Mouse (Mus musculus): ENCODE data around the gene Tm4sf4. TPM values are rescaled to one million over a fixed set of nuclear protein-coding genes. Genes with fewer than 3 reads are reported as not detected.

Gene Tm4sf4
- polyA plus RNA-seq, 1 experiment from 2014 or later = 0.51 TPM

DNA sequence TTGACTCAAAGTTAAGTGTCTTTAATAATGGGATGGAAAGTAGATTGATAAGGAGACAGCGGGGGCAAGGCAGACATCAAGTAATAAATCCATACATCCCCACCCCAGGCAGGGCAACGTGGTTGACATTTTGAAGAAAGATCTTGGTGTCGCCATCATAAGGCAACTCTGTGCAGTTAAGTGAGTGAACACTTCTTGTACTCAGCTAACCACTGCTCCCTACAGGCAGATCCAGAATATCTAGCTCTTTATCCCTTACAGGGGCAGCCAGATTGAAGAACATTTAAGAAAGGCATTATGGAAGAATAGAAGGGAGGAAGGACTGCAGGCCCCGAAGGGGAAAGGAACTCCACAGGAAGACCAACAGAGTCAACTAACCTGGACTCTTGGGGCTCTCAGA is 4.4 kb downstream of the Tm4sf4 start:
- H3K27ac ChIP-seq (ENCODE audit: low read depth, low read length) = no peak overlapping the region
- no peaks in the 10 kb centered on the region for H3K27me3 ChIP-seq (ENCODE audit: control insufficient read depth, insufficient read depth, low read length)
- 40% methylated on average over 4 of the region's 4 CpGs for WGBS
- no peaks in the 10 kb centered on the region for H3K9me3 ChIP-seq (ENCODE audit: control insufficient read depth, low read length)
- no peak overlapping the region for H3K4me2 ChIP-seq (replicated peaks; ENCODE audit: low read depth, low read length)
- H3K4me1 ChIP-seq (ENCODE audit: control insufficient read depth, insufficient read depth, low read length) = peaks cover 11% of the 10 kb centered on the region; the same call in 1 of the 2 replicates
- peak; percentile 55; the same call in 1 of the 2 replicates for ATAC-seq (ENCODE audit: low FRiP score, low TSS enrichment)
- no peak overlapping the region for H3K4me3 ChIP-seq (ENCODE audit: low read length)
- H3K36me3 ChIP-seq (ENCODE audit: control insufficient read depth, insufficient read depth, low read length) = no peaks in the 10 kb centered on the region
- H3K9ac ChIP-seq (ENCODE audit: low read depth, low read length) = no peak overlapping the region

- peaks cover 7% of the 10 kb centered on the region; the same call in 1 of the 2 replicates for H3K4me1 ChIP-seq (ENCODE audit: control insufficient read depth, insufficient read depth, low read length)
- no peak overlapping the region for H3K9ac ChIP-seq (ENCODE audit: low read depth, low read length)
- no peaks in the 10 kb centered on the region for H3K9me3 ChIP-seq (ENCODE audit: control insufficient read depth, low read length)
- WGBS = 79% methylated on average over 3 of the region's 3 CpGs
- no peak overlapping the region for H3K4me3 ChIP-seq (ENCODE audit: low read length)
- no peak overlapping the region for H3K4me2 ChIP-seq (replicated peaks; ENCODE audit: low read depth, low read length)
- no peaks in the 10 kb centered on the region for H3K27me3 ChIP-seq (ENCODE audit: control insufficient read depth, insufficient read depth, low read length)
- ATAC-seq (ENCODE audit: low FRiP score, low TSS enrichment) = no peak
- H3K36me3 ChIP-seq (ENCODE audit: control insufficient read depth, insufficient read depth, low read length) = no peaks in the 10 kb centered on the region
- no peak overlapping the region for H3K27ac ChIP-seq (ENCODE audit: low read depth, low read length)
These were observed 6.6 kb downstream of the Tm4sf4 start for GRCm38 (mm10) chr3:57431706-57432105.

- no peaks in the 10 kb centered on the region for H3K27me3 ChIP-seq (ENCODE audit: control insufficient read depth, insufficient read depth, low read length)
- no peak overlapping the region for H3K27ac ChIP-seq (ENCODE audit: low read depth, low read length)
- no peaks in the 10 kb centered on the region for H3K9me3 ChIP-seq (ENCODE audit: control insufficient read depth, low read length)
- H3K4me3 ChIP-seq (ENCODE audit: low read length) = no peak overlapping the region
- 83% methylated on average over 8 of the region's 8 CpGs for WGBS
- H3K4me2 ChIP-seq (replicated peaks; ENCODE audit: low read depth, low read length) = no peak overlapping the region
- H3K4me1 ChIP-seq (ENCODE audit: control insufficient read depth, insufficient read depth, low read length) = no peaks in the 10 kb centered on the region
- no peak for ATAC-seq (ENCODE audit: low FRiP score, low TSS enrichment)
- no peak overlapping the region for H3K9ac ChIP-seq (ENCODE audit: low read depth, low read length)
- H3K36me3 ChIP-seq (ENCODE audit: control insufficient read depth, insufficient read depth, low read length) = no peaks in the 10 kb centered on the region
These were observed 10.2 kb downstream of the Tm4sf4 start for GRCm38 (mm10) chr3:57435364-57435763.

GRCm38 (mm10) chr3:57440956-57441355 is 15.8 kb downstream of the Tm4sf4 start:
- Histone ChIP-seq H3K4me3 (ENCODE audit: low read length) (no peak overlapping the region), H3K27me3 (ENCODE audit: control insufficient read depth, insufficient read depth, low read length) (no peaks in the 10 kb centered on the region)
- no peak for ATAC-seq (ENCODE audit: low FRiP score, low TSS enrichment)

DNA sequence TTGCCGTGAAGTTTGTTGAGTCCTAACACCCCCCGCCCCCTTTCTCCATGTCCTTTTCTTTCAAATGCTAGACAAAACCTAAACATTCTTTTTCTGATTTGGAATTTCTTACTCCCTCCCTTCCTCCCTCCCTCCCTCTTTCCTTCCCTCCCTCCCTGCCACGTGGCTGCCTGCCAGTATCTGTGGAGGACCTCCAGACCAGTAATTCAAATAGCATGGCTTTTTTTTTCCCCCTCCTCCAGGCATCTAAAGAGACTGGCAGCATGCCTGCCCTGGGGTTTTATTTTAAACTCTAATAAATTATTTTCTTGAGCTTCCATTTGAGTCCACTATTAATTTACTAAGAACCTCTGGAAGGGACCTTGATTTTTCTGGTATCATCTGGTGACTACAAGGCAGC is 20.6 kb downstream of the Tm4sf4 start:
- Histone ChIP-seq H3K4me2 (replicated peaks; ENCODE audit: low read depth, low read length) (no peak overlapping the region), H3K27me3 (ENCODE audit: control insufficient read depth, insufficient read depth, low read length) (no peaks in the 10 kb centered on the region), H3K9ac (ENCODE audit: low read depth, low read length) (no peak overlapping the region), H3K27ac (ENCODE audit: low read depth, low read length) (no peak overlapping the region), H3K4me1 (ENCODE audit: control insufficient read depth, insufficient read depth, low read length) (no peaks in the 10 kb centered on the region), H3K4me3 (ENCODE audit: low read length) (no peak overlapping the region), H3K36me3 (ENCODE audit: control insufficient read depth, insufficient read depth, low read length) (no peaks in the 10 kb centered on the region), H3K9me3 (ENCODE audit: control insufficient read depth, low read length) (no peaks in the 10 kb centered on the region)
- ATAC-seq (ENCODE audit: low FRiP score, low TSS enrichment) = peak; percentile 63; the same call in 1 of the 2 replicates
- 44% methylated on average over 3 of the region's 3 CpGs for WGBS

More at GRCm38 (mm10) chr3:57440956-57441355, 15.8 kb downstream of the Tm4sf4 start:
- 64% methylated on average over 3 of the region's 3 CpGs for WGBS
- H3K4me1 ChIP-seq (ENCODE audit: control insufficient read depth, insufficient read depth, low read length) = no peaks in the 10 kb centered on the region
- H3K27ac ChIP-seq (ENCODE audit: low read depth, low read length) = no peak overlapping the region
- H3K9ac ChIP-seq (ENCODE audit: low read depth, low read length) = no peak overlapping the region
- H3K4me2 ChIP-seq (replicated peaks; ENCODE audit: low read depth, low read length) = no peak overlapping the region
- no peaks in the 10 kb centered on the region for H3K9me3 ChIP-seq (ENCODE audit: control insufficient read depth, low read length)
- no peaks in the 10 kb centered on the region for H3K36me3 ChIP-seq (ENCODE audit: control insufficient read depth, insufficient read depth, low read length)

DNA sequence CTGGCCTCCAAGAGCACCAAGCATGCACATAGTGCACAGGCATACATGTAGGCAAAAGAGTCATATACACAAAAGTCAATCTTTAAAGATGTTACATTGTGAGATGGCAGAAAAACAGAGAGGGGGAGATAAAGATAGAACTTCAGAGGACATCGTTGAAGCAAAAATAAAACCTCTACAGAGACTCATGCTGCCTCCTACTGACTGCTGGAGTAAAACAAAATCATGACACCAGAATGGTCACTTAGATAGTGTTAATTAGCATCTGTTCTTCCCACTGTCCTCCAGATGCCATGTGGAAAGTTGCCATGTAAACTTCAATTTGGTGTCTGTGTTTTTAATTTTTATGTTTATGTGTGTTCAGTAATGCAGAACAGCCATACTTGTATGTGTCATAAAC is 22.8 kb downstream of the Tm4sf4 start:
- Histone ChIP-seq H3K9ac (ENCODE audit: low read depth, low read length) (no peak overlapping the region), H3K27me3 (ENCODE audit: control insufficient read depth, insufficient read depth, low read length) (no peaks in the 10 kb centered on the region), H3K4me2 (replicated peaks; ENCODE audit: low read depth, low read length) (no peak overlapping the region), H3K4me1 (ENCODE audit: control insufficient read depth, insufficient read depth, low read length) (no peaks in the 10 kb centered on the region), H3K9me3 (ENCODE audit: control insufficient read depth, low read length) (no peaks in the 10 kb centered on the region), H3K27ac (ENCODE audit: low read depth, low read length) (no peak overlapping the region), H3K36me3 (ENCODE audit: control insufficient read depth, insufficient read depth, low read length) (no peaks in the 10 kb centered on the region), H3K4me3 (ENCODE audit: low read length) (no peak overlapping the region)
- WGBS = 24% methylated on average over 1 of the region's 1 CpGs
- no peak for ATAC-seq (ENCODE audit: low FRiP score, low TSS enrichment)

DNA sequence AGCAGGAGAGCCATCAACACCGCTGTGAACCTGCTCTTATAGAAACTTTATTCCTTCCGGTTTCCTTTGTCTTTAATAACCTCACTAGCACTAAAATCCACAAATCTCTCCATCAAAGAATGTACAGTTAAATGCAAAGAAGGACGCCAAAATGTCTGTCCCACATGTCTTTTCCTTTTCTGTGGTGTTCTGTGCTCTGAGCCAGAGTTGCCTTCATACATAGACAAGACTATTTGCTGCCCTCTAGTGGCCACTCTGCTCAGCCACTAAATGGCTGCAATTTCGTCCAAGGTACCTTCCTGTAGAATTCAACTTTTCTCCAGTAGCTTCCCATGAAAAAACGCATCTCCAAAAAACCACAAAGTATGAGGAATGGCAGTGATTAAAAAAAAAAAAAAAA is 23.3 kb downstream of the Tm4sf4 start:
- Histone ChIP-seq H3K4me3 (ENCODE audit: low read length) (no peak overlapping the region), H3K27ac (ENCODE audit: low read depth, low read length) (no peak overlapping the region), H3K27me3 (ENCODE audit: control insufficient read depth, insufficient read depth, low read length) (no peaks in the 10 kb centered on the region), H3K9me3 (ENCODE audit: control insufficient read depth, low read length) (no peaks in the 10 kb centered on the region), H3K4me1 (ENCODE audit: control insufficient read depth, insufficient read depth, low read length) (no peaks in the 10 kb centered on the region), H3K9ac (ENCODE audit: low read depth, low read length) (no peak overlapping the region), H3K36me3 (ENCODE audit: control insufficient read depth, insufficient read depth, low read length) (no peaks in the 10 kb centered on the region), H3K4me2 (replicated peaks; ENCODE audit: low read depth, low read length) (no peak overlapping the region)
- ATAC-seq (ENCODE audit: low FRiP score, low TSS enrichment) = peak; percentile 73; the same call in 1 of the 2 replicates
- WGBS = 36% methylated on average over 5 of the region's 5 CpGs

DNA sequence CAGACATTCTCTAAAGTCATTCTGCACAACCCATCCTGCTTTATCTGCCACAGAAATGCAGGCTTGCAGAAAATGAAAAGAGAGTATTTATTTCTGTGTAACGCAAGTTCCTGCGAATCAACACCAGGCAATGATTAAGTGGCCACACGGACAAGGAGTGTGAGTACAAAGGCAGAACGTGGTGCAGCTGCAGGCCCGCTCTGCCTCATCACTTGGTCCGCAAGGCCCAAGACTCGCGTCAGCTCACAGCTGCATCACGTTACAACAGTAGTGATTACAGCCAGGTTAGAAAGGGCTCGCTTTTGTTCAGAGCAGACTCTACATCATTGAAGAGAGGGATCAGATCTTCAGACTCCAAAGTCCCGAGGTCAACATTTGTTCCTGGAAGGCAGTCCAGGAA is 33.5 kb downstream of the Tm4sf4 start:
- Histone ChIP-seq H3K27me3 (ENCODE audit: control insufficient read depth, insufficient read depth, low read length) (no peaks in the 10 kb centered on the region), H3K4me3 (ENCODE audit: low read length) (no peak overlapping the region), H3K27ac (ENCODE audit: low read depth, low read length) (no peak overlapping the region), H3K36me3 (ENCODE audit: control insufficient read depth, insufficient read depth, low read length) (peaks cover 18% of the 10 kb centered on the region; the same call in 1 of the 2 replicates), H3K4me1 (ENCODE audit: control insufficient read depth, insufficient read depth, low read length) (no peaks in the 10 kb centered on the region), H3K9me3 (ENCODE audit: control insufficient read depth, low read length) (no peaks in the 10 kb centered on the region), H3K4me2 (replicated peaks; ENCODE audit: low read depth, low read length) (no peak overlapping the region), H3K9ac (ENCODE audit: low read depth, low read length) (no peak overlapping the region)
- peak; percentile 95 for ATAC-seq (ENCODE audit: low FRiP score, low TSS enrichment)
- 23% methylated on average over 11 of the region's 11 CpGs for WGBS

- no peaks in the 10 kb centered on the region for H3K4me1 ChIP-seq (ENCODE audit: control insufficient read depth, insufficient read depth, low read length)
- H3K27me3 ChIP-seq (ENCODE audit: control insufficient read depth, insufficient read depth, low read length) = no peaks in the 10 kb centered on the region
- H3K9me3 ChIP-seq (ENCODE audit: control insufficient read depth, low read length) = no peaks in the 10 kb centered on the region
- 84% methylated on average over 4 of the region's 4 CpGs for WGBS
- no peak overlapping the region for H3K27ac ChIP-seq (ENCODE audit: low read depth, low read length)
- peaks cover 18% of the 10 kb centered on the region; the same call in 1 of the 2 replicates for H3K36me3 ChIP-seq (ENCODE audit: control insufficient read depth, insufficient read depth, low read length)
- no peak overlapping the region for H3K4me2 ChIP-seq (replicated peaks; ENCODE audit: low read depth, low read length)
- ATAC-seq (ENCODE audit: low FRiP score, low TSS enrichment) = no peak
- no peak overlapping the region for H3K4me3 ChIP-seq (ENCODE audit: low read length)
- no peak overlapping the region for H3K9ac ChIP-seq (ENCODE audit: low read depth, low read length)
These were observed 38.2 kb downstream of the Tm4sf4 start for GRCm38 (mm10) chr3:57463302-57463701.

Data from kidney, embryonic 14.5 days (tissue).